In genomic region chr11:107707897-107708610, GRCm38 (mm10) we compare ENCODE assay signal across 14 mouse cellular contexts. TPM values are rescaled to one million over a fixed set of nuclear protein-coding genes. Genes with fewer than 3 reads are reported as not detected.
A peak's percentile ranks its signal among the peaks of the same experiment; 100 is the strongest.
DNase-seq lines count a peak whose midpoint lies in the region; ATAC-seq lines count a peak whose summit lies in the region.
"Had no signal": no experiment of that assay in that cellular context is flagged by ENCODE, and none has a peak within 500 bp of the region (broad histone marks: within the 10 kb centered on the region; RNA-seq: fewer than 3 reads in every experiment).

No protein-coding gene starts in this region.

- 9% methylated on average over 20 of the region's 20 CpGs for WGBS in forebrain, embryonic 15.5 days
- 36% methylated on average over 20 of the region's 20 CpGs for WGBS in midbrain, embryonic 10.5 days
- WGBS in neural tube, embryonic 15.5 days, result 18% methylated on average over 20 of the region's 20 CpGs

- no peak overlapping the region for H3K9ac ChIP-seq in forebrain, embryonic 15.5 days (replicated peaks)
- H3K9ac ChIP-seq in neural tube, embryonic 15.5 days (replicated peaks), result no peak overlapping the region
- H3K9ac ChIP-seq: embryonic facial prominence, embryonic 15.5 days; liver, embryonic 12.5 days had no signal

- H3K4me3 ChIP-seq in forebrain, embryonic 15.5 days, result no peak overlapping the region
- peak overlapping the region; percentile 14; the same call in 1 of the 2 replicates for H3K4me3 ChIP-seq in midbrain, embryonic 10.5 days
- H3K4me3 ChIP-seq in neural tube, embryonic 15.5 days (replicated peaks), result no peak overlapping the region
- H3K4me3 ChIP-seq: embryonic facial prominence, embryonic 15.5 days; liver, embryonic 12.5 days had no signal

- peak; percentile 40 to 41 for DNase-seq in cerebellum, postnatal 25 days
- no peak for DNase-seq in cerebellum, adult 8-10 months
- DNase-seq in midbrain, embryonic 10.5 days (ENCODE audit: low spot score), result peak; percentile 56
- DNase-seq in testis, postnatal 10 days (ENCODE audit: low spot score), result no peak
- DNase-seq in layer of hippocampus, adult 9-10 months (ENCODE audit: low spot score), result no peak
- no peak for DNase-seq in urinary bladder, postnatal 36 days (ENCODE audit: low spot score in 2 of 2)
- DNase-seq: adrenal gland, postnatal 36 days; right cerebral cortex, postnatal 25 days had no signal

- no peak for ATAC-seq in forebrain, embryonic 15.5 days (replicated peaks)
- ATAC-seq in neural tube, embryonic 15.5 days (ENCODE audit: low FRiP score), result no peak
- ATAC-seq: liver, embryonic 12.5 days had no signal

- no peaks in the 10 kb centered on the region for H3K27me3 ChIP-seq in forebrain, embryonic 15.5 days
- peaks cover 54% of the 10 kb centered on the region for H3K27me3 ChIP-seq in midbrain, embryonic 10.5 days (ENCODE audit: low read depth, poor library complexity, severe bottlenecking)
- H3K27me3 ChIP-seq in neural tube, embryonic 15.5 days (replicated peaks), result 0 out of 2 replicates have a peak, but pooled peaks cover 2% of the 10 kb centered on the region
- H3K27me3 ChIP-seq: embryonic facial prominence, embryonic 15.5 days had no signal

- H3K27ac ChIP-seq in forebrain, embryonic 15.5 days (replicated peaks), result no peak overlapping the region
- H3K27ac ChIP-seq in midbrain, embryonic 10.5 days (replicated peaks), result peak overlapping the region; percentile 50; the same call in 1 of the 2 replicates
- H3K27ac ChIP-seq in neural tube, embryonic 15.5 days (replicated peaks), result no peak overlapping the region
- H3K27ac ChIP-seq: embryonic facial prominence, embryonic 15.5 days; kidney, postnatal 0 days; liver, embryonic 12.5 days had no signal

- H3K9me3 ChIP-seq in forebrain, embryonic 15.5 days, result no peaks in the 10 kb centered on the region
- H3K9me3 ChIP-seq in midbrain, embryonic 10.5 days (replicated peaks), result no peaks in the 10 kb centered on the region
- no peaks in the 10 kb centered on the region for H3K9me3 ChIP-seq in neural tube, embryonic 15.5 days (replicated peaks)
- H3K9me3 ChIP-seq: embryonic facial prominence, embryonic 15.5 days; liver, embryonic 12.5 days had no signal

- peaks cover 9% of the 10 kb centered on the region for H3K4me1 ChIP-seq in forebrain, embryonic 15.5 days
- H3K4me1 ChIP-seq in midbrain, embryonic 10.5 days, result peaks cover 53% of the 10 kb centered on the region
- H3K4me1 ChIP-seq in neural tube, embryonic 15.5 days, result peaks cover 27% of the 10 kb centered on the region
- H3K4me1 ChIP-seq: liver, embryonic 12.5 days had no signal

- H3K36me3 ChIP-seq in forebrain, embryonic 15.5 days, result no peaks in the 10 kb centered on the region
- no peaks in the 10 kb centered on the region for H3K36me3 ChIP-seq in midbrain, embryonic 10.5 days
- no peaks in the 10 kb centered on the region for H3K36me3 ChIP-seq in neural tube, embryonic 15.5 days
- H3K36me3 ChIP-seq: embryonic facial prominence, embryonic 15.5 days; liver, embryonic 12.5 days had no signal

- H3K4me2 ChIP-seq in forebrain, embryonic 15.5 days (replicated peaks), result 0 out of 2 replicates have a peak overlapping the region, but pooled peaks have one; percentile 0
- peak overlapping the region; percentile 19; the same call in 1 of the 2 replicates for H3K4me2 ChIP-seq in neural tube, embryonic 15.5 days
- H3K4me2 ChIP-seq: embryonic facial prominence, embryonic 15.5 days; heart, embryonic 11.5 days; liver, embryonic 12.5 days had no signal

RNA-seq across cellular contexts. Expression of gene Cacng1, which starts 8.3 kb away (rescaled TPM):
- polyA plus RNA-seq in forebrain, embryonic 15.5 days (2015; fragmentation: Nextera tagmentation; extraction: Ambion mirVana), result 0.27 and 0.34 TPM in 2 replicates
- polyA plus RNA-seq in midbrain, embryonic 10.5 days (2016; fragmentation: Nextera tagmentation; extraction: Ambion mirVana), result 0.31 TPM in 1 of 2 replicates, not detected in the other
- 1.0 and 1.9 TPM in 2 replicates for polyA plus RNA-seq in neural tube, embryonic 15.5 days (2015; fragmentation: Nextera tagmentation; extraction: Ambion mirVana)
- polyA plus RNA-seq: heart, embryonic 11.5 days; liver, embryonic 12.5 days had no signal

Comparison
In these comparisons a context has a peak if more than half of its experiments do, and no peak if none do; other contexts are left out.
1. DNase-seq: peak in cerebellum, postnatal 25 days (2 of 2) and midbrain, embryonic 10.5 days (single experiment); none in cerebellum, adult 8-10 months (single experiment), testis, postnatal 10 days (single experiment), layer of hippocampus, adult 9-10 months (single experiment) and urinary bladder, postnatal 36 days (0 of 2).